Comparison of ENCODE assay signal across 10 mouse cellular contexts in genomic region chr8:116364172-116364571, GRCm38 (mm10).
DNase-seq lines count a peak whose midpoint lies in the region; ATAC-seq and TF ChIP-seq lines count a peak whose summit lies in the region.
"Had no signal": no experiment of that assay in that cellular context is flagged by ENCODE, and none has a peak within 500 bp of the region (broad histone marks: within the 10 kb centered on the region; RNA-seq: fewer than 3 reads in every experiment).

No protein-coding gene starts in this region.

- no peaks in the 10 kb centered on the region for H3K4me1 ChIP-seq in lung, postnatal 0 days (ENCODE audit: insufficient read depth, low read depth, low read length)
- H3K4me1 ChIP-seq in embryonic facial prominence, embryonic 10.5 days = peaks cover 13% of the 10 kb centered on the region
- H3K4me1 ChIP-seq in liver, embryonic 12.5 days = no peaks in the 10 kb centered on the region
- H3K4me1 ChIP-seq: liver, embryonic 15.5 days had no signal

- WGBS in lung, postnatal 0 days = 75% methylated on average over 2 of the region's 2 CpGs
- WGBS in embryonic facial prominence, embryonic 10.5 days = 76% methylated on average over 2 of the region's 2 CpGs
- 62% methylated on average over 2 of the region's 2 CpGs for WGBS in liver, embryonic 12.5 days (ENCODE audit: insufficient replicate concordance)

- peak; percentile 11 for DNase-seq in gastrocnemius, adult 18-20 months (ENCODE audit: low spot score)
- DNase-seq in gastrocnemius, postnatal 25 days = no peak
- peak; percentile 18 for DNase-seq in lung, postnatal 0 days (ENCODE audit: low spot score)
- no peak for DNase-seq in lung, postnatal 25 days (ENCODE audit: low spot score)
- peak; percentile 23 for DNase-seq in embryonic facial prominence, embryonic 10.5 days (ENCODE audit: low spot score)
- peak; percentile 66 for DNase-seq in retina, embryonic 14.5 days (ENCODE audit: low spot score)
- no peak for DNase-seq in thymus, postnatal 4 days

- no peak overlapping the region for H3K27ac ChIP-seq in lung, postnatal 0 days (ENCODE audit: low read length)
- no peak overlapping the region for H3K27ac ChIP-seq in embryonic facial prominence, embryonic 10.5 days (replicated peaks)
- no peak overlapping the region for H3K27ac ChIP-seq in liver, embryonic 12.5 days
- H3K27ac ChIP-seq: forebrain, embryonic 12.5 days; liver, embryonic 15.5 days had no signal

- no peak overlapping the region for H3K9ac ChIP-seq in lung, postnatal 0 days (replicated peaks; ENCODE audit: low read depth)
- H3K9ac ChIP-seq in liver, embryonic 12.5 days = no peak overlapping the region
- H3K9ac ChIP-seq: forebrain, embryonic 12.5 days; liver, embryonic 15.5 days had no signal

- no peak for ATAC-seq in lung, postnatal 0 days
- no peak for ATAC-seq in liver, embryonic 12.5 days

- no peaks in the 10 kb centered on the region for H3K27me3 ChIP-seq in lung, postnatal 0 days (replicated peaks; ENCODE audit: insufficient read depth, low read length)
- H3K27me3 ChIP-seq in embryonic facial prominence, embryonic 10.5 days (replicated peaks; ENCODE audit: low read depth, poor library complexity, severe bottlenecking) = no peaks in the 10 kb centered on the region
- H3K27me3 ChIP-seq in liver, embryonic 12.5 days (replicated peaks) = no peaks in the 10 kb centered on the region
- H3K27me3 ChIP-seq: forebrain, embryonic 12.5 days; liver, embryonic 15.5 days had no signal

- no peak for TF ChIP-seq EP300 in lung, postnatal 0 days (IDR thresholded peaks at IDR 0.05)

- no peak overlapping the region for H3K4me2 ChIP-seq in lung, postnatal 0 days (replicated peaks; ENCODE audit: low read depth, low read length)
- no peak overlapping the region for H3K4me2 ChIP-seq in liver, embryonic 12.5 days
- H3K4me2 ChIP-seq: forebrain, embryonic 12.5 days; liver, embryonic 15.5 days had no signal

- no peaks in the 10 kb centered on the region for H3K9me3 ChIP-seq in lung, postnatal 0 days (ENCODE audit: low read length)
- H3K9me3 ChIP-seq in embryonic facial prominence, embryonic 10.5 days = no peaks in the 10 kb centered on the region
- no peaks in the 10 kb centered on the region for H3K9me3 ChIP-seq in liver, embryonic 12.5 days (replicated peaks)
- H3K9me3 ChIP-seq: forebrain, embryonic 12.5 days; liver, embryonic 15.5 days had no signal

- TF ChIP-seq CTCF in lung, postnatal 0 days (IDR thresholded peaks at IDR 0.05) = peak; percentile 50

- H3K36me3 ChIP-seq in lung, postnatal 0 days (ENCODE audit: insufficient read depth, low read length) = no peaks in the 10 kb centered on the region
- no peaks in the 10 kb centered on the region for H3K36me3 ChIP-seq in embryonic facial prominence, embryonic 10.5 days (replicated peaks)
- no peaks in the 10 kb centered on the region for H3K36me3 ChIP-seq in liver, embryonic 12.5 days
- H3K36me3 ChIP-seq: forebrain, embryonic 12.5 days; liver, embryonic 15.5 days had no signal

- no peak overlapping the region for H3K4me3 ChIP-seq in lung, postnatal 0 days (ENCODE audit: low read depth, low read length)
- no peak overlapping the region for H3K4me3 ChIP-seq in embryonic facial prominence, embryonic 10.5 days
- H3K4me3 ChIP-seq in liver, embryonic 12.5 days = no peak overlapping the region
- H3K4me3 ChIP-seq: forebrain, embryonic 12.5 days; liver, embryonic 15.5 days had no signal

Comparison
In these comparisons a context has a peak if more than half of its experiments do, and no peak if none do; other contexts are left out.
1. DNase-seq: peak in gastrocnemius, adult 18-20 months (single experiment), lung, postnatal 0 days (single experiment), embryonic facial prominence, embryonic 10.5 days (single experiment) and retina, embryonic 14.5 days (single experiment); none in gastrocnemius, postnatal 25 days (single experiment), lung, postnatal 25 days (single experiment) and thymus, postnatal 4 days (single experiment).